11 mouse cellular contexts compared by ENCODE assay signal in genomic region chr12:108677116-108677515, GRCm38 (mm10).
"Had no signal": no experiment of that assay in that cellular context is flagged by ENCODE, and none has a peak within 500 bp of the region (broad histone marks: within the 10 kb centered on the region; RNA-seq: fewer than 3 reads in every experiment).

No protein-coding gene starts in this region.

- H3K27ac ChIP-seq: intestine, embryonic 15.5 days; limb, embryonic 15.5 days; liver, embryonic 12.5 days; midbrain, embryonic 10.5 days had no signal

- H3K9me3 ChIP-seq: intestine, embryonic 15.5 days; limb, embryonic 15.5 days; liver, embryonic 12.5 days; midbrain, embryonic 10.5 days had no signal

- H3K27me3 ChIP-seq: intestine, embryonic 15.5 days; limb, embryonic 15.5 days; liver, embryonic 12.5 days had no signal

- H3K4me2 ChIP-seq: intestine, embryonic 15.5 days; limb, embryonic 15.5 days; liver, embryonic 12.5 days; lung, embryonic 14.5 days had no signal

- H3K4me3 ChIP-seq: intestine, embryonic 15.5 days; limb, embryonic 15.5 days; liver, embryonic 12.5 days; midbrain, embryonic 10.5 days had no signal

- H3K4me1 ChIP-seq: liver, embryonic 12.5 days; midbrain, embryonic 10.5 days had no signal

- DNase-seq: lung, embryonic 14.5 days; lung, postnatal 10 days; lung, postnatal 4 days; midbrain, embryonic 14.5 days; right cerebral cortex, adult 18-20 months; right cerebral cortex, postnatal 25 days; thymus, postnatal 4 days had no signal

- ATAC-seq: intestine, embryonic 15.5 days; liver, embryonic 12.5 days had no signal

- H3K9ac ChIP-seq: intestine, embryonic 15.5 days; limb, embryonic 15.5 days; liver, embryonic 12.5 days; lung, embryonic 14.5 days had no signal
